Comparison of ENCODE assay signal across 11 mouse cellular contexts in the genomic region with DNA sequence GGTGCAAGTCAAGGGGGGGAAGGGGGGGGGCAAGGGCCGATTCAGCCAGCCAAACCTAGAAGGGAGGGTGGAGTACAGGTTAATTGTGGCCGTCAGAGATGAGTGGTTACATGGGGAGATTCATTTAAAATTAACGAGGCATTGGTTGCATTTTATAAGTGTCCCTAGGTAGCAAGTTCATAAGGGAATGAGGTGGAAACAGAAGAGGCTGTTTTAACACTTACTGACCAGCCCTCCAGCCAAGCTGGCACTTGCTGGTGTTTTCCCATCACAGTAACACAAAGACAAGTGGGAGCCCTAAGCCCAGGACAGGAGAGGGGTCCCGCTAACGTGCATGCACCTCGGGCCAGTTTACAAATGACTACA.
DNase-seq lines count a peak whose midpoint lies in the region; ATAC-seq and TF ChIP-seq lines count a peak whose summit lies in the region.
"Had no signal": no experiment of that assay in that cellular context is flagged by ENCODE, and none has a peak within 500 bp of the region (broad histone marks: within the 10 kb centered on the region; RNA-seq: fewer than 3 reads in every experiment).

No protein-coding gene starts in this region.

- no peaks in the 10 kb centered on the region for H3K9me3 ChIP-seq in lung, embryonic 15.5 days
- H3K9me3 ChIP-seq in intestine, embryonic 15.5 days, result no peaks in the 10 kb centered on the region
- no peaks in the 10 kb centered on the region for H3K9me3 ChIP-seq in liver, embryonic 16.5 days (replicated peaks; ENCODE audit: control insufficient read depth, low read length)

- WGBS in heart, adult 2 months, result 34% methylated on average over 6 of the region's 6 CpGs
- WGBS in lung, embryonic 15.5 days, result 30% methylated on average over 6 of the region's 6 CpGs
- WGBS in intestine, embryonic 15.5 days, result 30% methylated on average over 6 of the region's 6 CpGs
- WGBS in liver, embryonic 16.5 days (ENCODE audit: insufficient replicate concordance), result 21% methylated on average over 6 of the region's 6 CpGs

- no peak for DNase-seq in heart, adult 2 months
- no peak for DNase-seq in heart, postnatal 4 days
- DNase-seq in lung, adult 18-20 months, result no peak
- no peak for DNase-seq in embryo, embryonic 10 days (ENCODE audit: low spot score)
- no peak for DNase-seq in layer of hippocampus, adult 9-11 months
- DNase-seq: right cerebral cortex, adult 18-20 months; thymus, adult 18-20 months had no signal

- H3K4me3 ChIP-seq in heart, adult 2 months, result no peak overlapping the region
- H3K4me3 ChIP-seq in lung, embryonic 15.5 days, result no peak overlapping the region
- H3K4me3 ChIP-seq in intestine, embryonic 15.5 days (replicated peaks), result no peak overlapping the region
- no peak overlapping the region for H3K4me3 ChIP-seq in liver, embryonic 16.5 days (ENCODE audit: low read depth, low read length)

- peak overlapping the region; percentile 16; the same call in 1 of the 2 replicates for H3K27ac ChIP-seq in heart, adult 2 months
- H3K27ac ChIP-seq in lung, embryonic 15.5 days, result no peak overlapping the region
- H3K27ac ChIP-seq in intestine, embryonic 15.5 days, result no peak overlapping the region
- no peak overlapping the region for H3K27ac ChIP-seq in liver, embryonic 16.5 days (ENCODE audit: low read length)

- TF ChIP-seq EP300 in heart, adult 2 months (IDR thresholded peaks at IDR 0.05; ENCODE audit: insufficient read depth, low read depth, low read length), result no peak

- H3K4me2 ChIP-seq in lung, embryonic 15.5 days, result peak overlapping the region; percentile 38; the same call in 1 of the 2 replicates
- H3K4me2 ChIP-seq in intestine, embryonic 15.5 days (replicated peaks), result peak overlapping the region; percentile 35
- peak overlapping the region; percentile 12; the same call in 1 of the 2 replicates for H3K4me2 ChIP-seq in liver, embryonic 16.5 days (ENCODE audit: low read depth, low read length)

- TF ChIP-seq CTCF in heart, adult 2 months (IDR thresholded peaks at IDR 0.05), result no peak

- no peak overlapping the region for H3K9ac ChIP-seq in heart, adult 2 months (ENCODE audit: low read depth, low read length)
- no peak overlapping the region for H3K9ac ChIP-seq in lung, embryonic 15.5 days
- no peak overlapping the region for H3K9ac ChIP-seq in intestine, embryonic 15.5 days
- H3K9ac ChIP-seq in liver, embryonic 16.5 days (ENCODE audit: low read depth, low read length), result no peak overlapping the region

- H3K27me3 ChIP-seq in heart, adult 2 months (ENCODE audit: control insufficient read depth, insufficient read depth, low read length), result no peaks in the 10 kb centered on the region
- H3K27me3 ChIP-seq in lung, embryonic 15.5 days, result no peaks in the 10 kb centered on the region
- no peaks in the 10 kb centered on the region for H3K27me3 ChIP-seq in intestine, embryonic 15.5 days (replicated peaks)
- no peaks in the 10 kb centered on the region for H3K27me3 ChIP-seq in liver, embryonic 16.5 days (ENCODE audit: control insufficient read depth, insufficient read depth, low read depth, low read length)
- H3K27me3 ChIP-seq: megakaryocyte, embryonic 14.5 days had no signal

- ATAC-seq in lung, embryonic 15.5 days (ENCODE audit: borderline replicate concordance, extremely low read depth, low FRiP score, low TSS enrichment), result no peak
- no peak; the same call in 1 of the 2 replicates for ATAC-seq in intestine, embryonic 15.5 days
- ATAC-seq in liver, embryonic 16.5 days (ENCODE audit: low read depth), result no peak

- peaks cover 3% of the 10 kb centered on the region for H3K36me3 ChIP-seq in heart, adult 2 months (ENCODE audit: control insufficient read depth, insufficient read depth, low read length)
- H3K36me3 ChIP-seq in lung, embryonic 15.5 days, result no peaks in the 10 kb centered on the region
- H3K36me3 ChIP-seq in intestine, embryonic 15.5 days, result no peaks in the 10 kb centered on the region
- no peaks in the 10 kb centered on the region for H3K36me3 ChIP-seq in liver, embryonic 16.5 days (ENCODE audit: control insufficient read depth, insufficient read depth)

- peaks cover 7% of the 10 kb centered on the region for H3K4me1 ChIP-seq in heart, adult 2 months (ENCODE audit: control insufficient read depth, insufficient read depth, low read length)
- peaks cover 24% of the 10 kb centered on the region for H3K4me1 ChIP-seq in lung, embryonic 15.5 days
- H3K4me1 ChIP-seq in intestine, embryonic 15.5 days (replicated peaks), result peaks cover 22% of the 10 kb centered on the region
- H3K4me1 ChIP-seq in liver, embryonic 16.5 days (ENCODE audit: control insufficient read depth, low read depth, low read length), result peaks cover 8% of the 10 kb centered on the region

- TF ChIP-seq POLR2A in heart, adult 2 months (IDR thresholded peaks at IDR 0.05; ENCODE audit: insufficient read depth, low read depth, low read length), result no peak

- intact Hi-C loops in heart, adult 2 months (cut with DNase I), result no loop called here

- H3K79me2 ChIP-seq in heart, adult 2 months (replicated peaks; ENCODE audit: control insufficient read depth, insufficient read depth, low read length), result no peaks in the 10 kb centered on the region
